Mouse (Mus musculus) gastrocnemius, postnatal 36 days (tissue): Measurements from ENCODE around the gene Pla2g4b. TPM values are rescaled to one million over a fixed set of nuclear protein-coding genes. Genes with fewer than 3 reads are reported as not detected.

Experiments
- microRNA-seq, 2 experiments: library from miRNA; unstranded; fragments of <30 nt; microRNA quantifications; one replicate each; pipeline ENCODE4 v1.2.0; 2021
- total RNA-seq, 2 experiments: library from RNA; stranded (reverse); gene quantifications; 2 replicates each; pipeline ENCODE4 v1.2.3; 2021

The Pla2g4b gene
- total RNA-seq, 2 experiments from 2014 or later = 1.9 to 2.4 TPM

Small RNA genes within 50 kb of the gene (microRNA-seq; reads per million reads assigned to microRNA genes)
- gene Mir7665 = 0 reads per million in 2 experiments

Other genes with a start within 250 kb of the Pla2g4b start
- gene Rpap1, start 245.9 kb upstream of the Pla2g4b start, total RNA-seq = 10 to 100 TPM; 14.3 to 14.7 TPM
- gene Tyro3, start 235.7 kb upstream of the Pla2g4b start, total RNA-seq = under 1 TPM; 0.57 to 0.74 TPM
- gene Mga, start 136.2 kb upstream of the Pla2g4b start, total RNA-seq = 10 to 100 TPM; 21.7 to 34.1 TPM
- gene Mapkbp1, start 60.7 kb upstream of the Pla2g4b start, total RNA-seq = 1 to 10 TPM; 6.2 to 8.1 TPM
- 1 to 10 TPM; 1.7 to 2.6 TPM for gene Jmjd7, start 5.9 kb upstream of the Pla2g4b start, total RNA-seq
- 1 to 10 TPM; 1.1 to 1.3 TPM for gene Gm28042, start 5.9 kb upstream of the Pla2g4b start, total RNA-seq
- 10 to 100 TPM; 35.9 to 40.7 TPM for gene Ehd4, start 121.2 kb downstream of the Pla2g4b start, total RNA-seq
- 10 to 100 TPM; 29.5 to 29.6 TPM for gene Pla2g4e, start 211.9 kb downstream of the Pla2g4b start, total RNA-seq